Comparison of ENCODE assay signal across 8 mouse cellular contexts in the genomic region with DNA sequence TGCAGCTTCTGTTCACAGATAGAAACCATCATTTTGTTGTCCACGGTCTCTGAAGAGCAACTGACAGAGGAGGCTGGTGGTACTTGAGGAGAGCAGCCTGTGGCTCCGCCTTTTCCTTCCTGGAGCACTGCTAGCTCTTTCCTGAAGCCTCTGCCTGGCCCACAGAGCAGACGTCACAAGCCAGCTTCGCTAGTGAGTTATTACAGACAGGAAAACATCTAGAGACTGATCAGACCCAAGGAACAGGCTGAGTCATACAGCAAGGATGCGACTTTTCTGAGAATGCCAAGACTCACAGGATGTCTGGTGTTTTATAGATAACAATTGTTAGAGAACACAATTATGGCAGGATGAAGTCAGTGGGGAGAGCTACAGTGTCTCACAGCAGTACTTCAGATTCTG. TPM values are rescaled to one million over a fixed set of nuclear protein-coding genes. Genes with fewer than 3 reads are reported as not detected.
DNase-seq lines count a peak whose midpoint lies in the region; ATAC-seq and TF ChIP-seq lines count a peak whose summit lies in the region.
"Had no signal": no experiment of that assay in that cellular context is flagged by ENCODE, and none has a peak within 500 bp of the region (broad histone marks: within the 10 kb centered on the region; RNA-seq: fewer than 3 reads in every experiment).

A gene (minus strand): TSS at position 72 of the 402 bp plus-strand sequence.
A gene (minus strand): TSS at position 126 of the 402 bp plus-strand sequence.

- intact Hi-C loops in heart, postnatal 10 days (cut with DNase I): loop anchor here (1.0 kb wide), 2 partner anchors 39 to 88 kb away; a partner anchor contains a TSS

- no peak; the same call in 1 of the 2 replicates for TF ChIP-seq EP300 in liver, embryonic 14.5 days (IDR thresholded peaks at IDR 0.05; ENCODE audit: low read depth)

- H3K27ac ChIP-seq in liver, embryonic 14.5 days: no peak within 1 kb of the TSS
- H3K27ac ChIP-seq: neural tube, embryonic 12.5 days had no signal

- 7% methylated on average over 5 of the region's 5 CpGs for WGBS in liver, embryonic 14.5 days (ENCODE audit: insufficient replicate concordance)

- peak; percentile 79 for ATAC-seq in liver, embryonic 14.5 days (ENCODE audit: insufficient read depth)

- no peak within 1 kb of the TSS for H3K4me2 ChIP-seq in liver, embryonic 14.5 days (ENCODE audit: low read depth)
- H3K4me2 ChIP-seq: neural tube, embryonic 12.5 days had no signal

- H3K27me3 ChIP-seq in liver, embryonic 14.5 days (ENCODE audit: control insufficient read depth, insufficient read depth, low read length): no peaks in the 10 kb centered on the region
- H3K27me3 ChIP-seq: neural tube, embryonic 12.5 days had no signal

- no peaks in the 10 kb centered on the region for H3K4me1 ChIP-seq in liver, embryonic 14.5 days (replicated peaks; ENCODE audit: control insufficient read depth in 2 of 2, insufficient read depth in 2 of 2, low read length in 1 of 2)
- H3K4me1 ChIP-seq: neural tube, embryonic 12.5 days had no signal

- no peaks in the 10 kb centered on the region for H3K36me3 ChIP-seq in liver, embryonic 14.5 days (replicated peaks; ENCODE audit: control insufficient read depth, insufficient read depth, low read depth)
- H3K36me3 ChIP-seq: neural tube, embryonic 12.5 days had no signal

- H3K9ac ChIP-seq in liver, embryonic 14.5 days (replicated peaks): no peak within 1 kb of the TSS
- H3K9ac ChIP-seq: neural tube, embryonic 12.5 days had no signal

- TF ChIP-seq CTCF in brain, embryonic 14.5 days (IDR thresholded peaks at IDR 0.05; ENCODE audit: borderline replicate concordance, extremely low read depth, insufficient read depth, insufficient read length): no peak
- no peak for TF ChIP-seq CTCF in liver, embryonic 14.5 days (IDR thresholded peaks at IDR 0.05; ENCODE audit: low read depth)

- DNase-seq in MEL-GATA-1-ER (ENCODE audit: extremely low read depth, low read depth): peak; percentile 98
- peak; percentile 1 for DNase-seq in brain, embryonic 14.5 days (ENCODE audit: low read depth)
- DNase-seq in heart, postnatal 10 days: peak; percentile 59 to 60
- peak; percentile 9 to 26 (median 15) for DNase-seq in liver, embryonic 14.5 days (ENCODE audit: low read depth in 3 of 3, low spot score in 3 of 3)
- peak; percentile 35 for DNase-seq in thymus, postnatal 0 days (ENCODE audit: low spot score)
- no peak for DNase-seq in right cerebral cortex, adult 2 months (ENCODE audit: low spot score in 2 of 2)
- DNase-seq in testis, postnatal 10 days (ENCODE audit: low spot score): no peak

- no peak within 1 kb of the TSS for H3K4me3 ChIP-seq in liver, embryonic 14.5 days (ENCODE audit: insufficient read depth in 1 of 2, low read depth in 2 of 2, low read length in 2 of 2)
- H3K4me3 ChIP-seq: neural tube, embryonic 12.5 days had no signal

- no peaks in the 10 kb centered on the region for H3K9me3 ChIP-seq in liver, embryonic 14.5 days (ENCODE audit: control insufficient read depth, low read length)

- TF ChIP-seq POLR2A in brain, embryonic 14.5 days (IDR thresholded peaks at IDR 0.05; ENCODE audit: borderline replicate concordance, extremely low read depth, insufficient read depth, insufficient read length, poor library complexity, severe bottlenecking): no peak

RNA-seq across cellular contexts. Expression of the first gene that starts in this region (rescaled TPM):
- 2.0 and 3.1 TPM in 2 replicates for polyA plus RNA-seq in brain, embryonic 14.5 days (2012; rRNA removed)
- 1 to 10 TPM in 1 of 2 experiments, not detected in 1; 2.6 TPM for total RNA-seq in heart, postnatal 10 days (2021)
- 1.00 and 5.0 TPM in 2 replicates for polyA plus RNA-seq in liver, embryonic 14.5 days (2012; rRNA removed)
- polyA plus RNA-seq in liver, embryonic 14.5 days (2014; fragmentation: Nextera tagmentation; extraction: Ambion mirVana): 1.8 and 2.9 TPM in 2 replicates
- 0.82 and 1.3 TPM in 2 replicates for polyA plus RNA-seq in thymus, postnatal 0 days (2015; fragmentation: Nextera tagmentation; extraction: Ambion mirVana)

RNA-seq across cellular contexts. Expression of the second gene that starts in this region (rescaled TPM):
- polyA plus RNA-seq in brain, embryonic 14.5 days (2012; rRNA removed): 5.8 and 10.6 TPM in 2 replicates
- total RNA-seq in heart, postnatal 10 days (2021): 100 to 1,000 TPM in 1 of 2 experiments, 10 to 100 TPM in 1; 79.1 to 128 TPM
- polyA plus RNA-seq in liver, embryonic 14.5 days (2012; rRNA removed): 7.6 and 14.9 TPM in 2 replicates
- polyA plus RNA-seq in liver, embryonic 14.5 days (2014; fragmentation: Nextera tagmentation; extraction: Ambion mirVana): 32.3 and 36.0 TPM in 2 replicates
- polyA plus RNA-seq in thymus, postnatal 0 days (2015; fragmentation: Nextera tagmentation; extraction: Ambion mirVana): 37.3 and 38.9 TPM in 2 replicates

Comparison
In these comparisons a context has a peak if more than half of its experiments do, and no peak if none do; other contexts are left out.
1. DNase-seq: peak in MEL-GATA-1-ER (single experiment), brain, embryonic 14.5 days (single experiment), heart, postnatal 10 days (2 of 2), liver, embryonic 14.5 days (3 of 3) and thymus, postnatal 0 days (single experiment); none in right cerebral cortex, adult 2 months (0 of 2) and testis, postnatal 10 days (single experiment).